Mouse (Mus musculus) MEL (cell line): Measurements from ENCODE around the gene Ift88. TPM values are rescaled to one million over a fixed set of nuclear protein-coding genes. Genes with fewer than 3 reads are reported as not detected.

Experiments
- DNase-seq: peaks from one replicate; pipeline ENCODE4 v3.0.0; 2011; ENCODE audit warnings: low read depth, low spot score
- H3K27ac ChIP-seq: 2 replicates; pipeline ENCODE4 v1.5.1; 2012; ENCODE audit warnings: low read depth, mild to moderate bottlenecking, control low read depth, low read length, moderate library complexity; ENCODE audit not compliant: control insufficient read depth
- H3K27me3 ChIP-seq, 2 experiments: fragments of 150-350 bp in 1 of 2; sonication (generic) in 1 of 2; 2 replicates each; pipeline ENCODE4 v1.6.1; 2012; ENCODE audit warnings: low read length in 2 of 2, mild to moderate bottlenecking in 2 of 2, improper control_type of control experiment in 1 of 2, moderate library complexity in 1 of 2; ENCODE audit not compliant: insufficient read depth in 2 of 2, control insufficient read depth in 1 of 2
- H3K36me3 ChIP-seq, 2 experiments: 2 replicates each; pipeline ENCODE4 v1.6.1; 2012 to 2014; ENCODE audit warnings: low read length in 2 of 2, improper control_type of control experiment in 1 of 2, inconsistent platforms in 1 of 2, mild to moderate bottlenecking in 1 of 2; ENCODE audit not compliant: insufficient read depth in 2 of 2, control insufficient read depth in 1 of 2
- H3K4me1 ChIP-seq, 2 experiments: fragments of 150-350 bp in 1 of 2; sonication (generic) in 1 of 2; 2 replicates each; pipeline ENCODE4 v1.6.1; 2012; ENCODE audit warnings: low read length in 2 of 2, improper control_type of control experiment in 1 of 2, mild to moderate bottlenecking in 1 of 2; ENCODE audit not compliant: insufficient read depth in 2 of 2, control insufficient read depth in 1 of 2
- H3K4me3 ChIP-seq, 2 experiments: fragments of 150-350 bp in 1 of 2; sonication (generic) in 1 of 2; 2 replicates each; pipeline ENCODE4 v1.5.1; 2012; ENCODE audit warnings: low read depth in 2 of 2, low read length in 2 of 2, mild to moderate bottlenecking in 2 of 2, moderate library complexity in 2 of 2, control low read depth in 1 of 2, improper control_type of control experiment in 1 of 2; ENCODE audit not compliant: control insufficient read depth in 1 of 2, insufficient read depth in 1 of 2
- H3K79me2 ChIP-seq: 2 replicates; pipeline ENCODE4 v1.6.1; 2012; ENCODE audit warnings: mild to moderate bottlenecking, low read length, moderate library complexity; ENCODE audit not compliant: control insufficient read depth, poor library complexity, insufficient read depth
- H3K9ac ChIP-seq: 2 replicates; pipeline ENCODE4 v1.6.1; 2012; ENCODE audit warnings: low read depth, mild to moderate bottlenecking, control low read depth, low read length, moderate library complexity; ENCODE audit not compliant: control insufficient read depth, poor library complexity, severe bottlenecking
- H3K9me3 ChIP-seq: fragments of 150-350 bp; sonication (generic); replicated peaks from 2 replicates; pipeline ENCODE4 v1.6.1; 2012; ENCODE audit warnings: mild to moderate bottlenecking, low read length, improper control_type of control experiment, moderate library complexity; ENCODE audit not compliant: insufficient read depth
- BHLHE40 ChIP-seq: IDR thresholded peaks from 2 replicates; pipeline ENCODE4 v1.6.1; 2012; ENCODE audit warnings: low read depth, mild to moderate bottlenecking, inconsistent platforms, low read length, improper control_type of control experiment, borderline replicate concordance
- CHD1 ChIP-seq: IDR thresholded peaks from 2 replicates; pipeline ENCODE4 v1.6.1; 2012; ENCODE audit warnings: low read depth, mild to moderate bottlenecking, inconsistent platforms, low read length, improper control_type of control experiment
- CHD2 ChIP-seq: IDR thresholded peaks from 2 replicates; pipeline ENCODE4 v1.6.1; 2011; ENCODE audit warnings: low read length, improper control_type of control experiment
- JUND ChIP-seq: IDR thresholded peaks from 2 replicates; pipeline ENCODE4 v1.6.1; 2011; ENCODE audit warnings: low read depth, mild to moderate bottlenecking, improper control_type of control experiment, low read length
- MAX ChIP-seq: IDR thresholded peaks from 2 replicates; pipeline ENCODE4 v1.6.1; 2011; ENCODE audit warnings: low read length, improper control_type of control experiment
- MAZ ChIP-seq: IDR thresholded peaks from 2 replicates; pipeline ENCODE4 v1.6.1; 2012; ENCODE audit warnings: low read depth, mild to moderate bottlenecking, inconsistent platforms, low read length, improper control_type of control experiment
- MEF2A ChIP-seq: IDR thresholded peaks from 2 replicates; pipeline ENCODE4 v1.6.1; 2014; ENCODE audit warnings: low read depth, mild to moderate bottlenecking, inconsistent platforms, low read length, improper control_type of control experiment; ENCODE audit not compliant: poor library complexity, insufficient replicate concordance, severe bottlenecking; ENCODE audit errors: extremely low read depth
- MXI1 ChIP-seq: IDR thresholded peaks from 2 replicates; pipeline ENCODE4 v1.6.1; 2011; ENCODE audit warnings: mild to moderate bottlenecking, low read depth, low read length, improper control_type of control experiment
- MYC ChIP-seq: IDR thresholded peaks from 2 replicates; pipeline ENCODE4 v1.6.1; 2011; ENCODE audit warnings: low read depth, mild to moderate bottlenecking, low read length, improper control_type of control experiment, moderate library complexity
- NRF1 ChIP-seq: IDR thresholded peaks from 2 replicates; pipeline ENCODE4 v1.6.1; 2014; ENCODE audit warnings: low read depth, mild to moderate bottlenecking, inconsistent platforms, low read length, improper control_type of control experiment, moderate library complexity; ENCODE audit not compliant: poor library complexity, insufficient read depth, severe bottlenecking
- POLR2AphosphoS2 ChIP-seq: IDR thresholded peaks from 2 replicates; pipeline ENCODE4 v1.6.1; 2011; ENCODE audit warnings: low read length, improper control_type of control experiment
- POLR2AphosphoS5 ChIP-seq: IDR thresholded peaks from 2 replicates; pipeline ENCODE4 v1.6.1; 2012; ENCODE audit warnings: low read depth, borderline replicate concordance, mild to moderate bottlenecking, inconsistent platforms, low read length, moderate library complexity, mixed read lengths
- RAD21 ChIP-seq: IDR thresholded peaks from 2 replicates; pipeline ENCODE4 v1.6.1; 2011; ENCODE audit warnings: mild to moderate bottlenecking, low read depth, low read length, improper control_type of control experiment
- RCOR1 ChIP-seq: IDR thresholded peaks from 2 replicates; pipeline ENCODE4 v1.6.1; 2012; ENCODE audit warnings: low read depth, mild to moderate bottlenecking, inconsistent platforms, low read length, improper control_type of control experiment
- SIN3A ChIP-seq: IDR thresholded peaks from 2 replicates; pipeline ENCODE4 v1.6.1; 2012; ENCODE audit warnings: low read length, improper control_type of control experiment, inconsistent platforms
- TBP ChIP-seq: IDR thresholded peaks from 2 replicates; pipeline ENCODE4 v1.8.0; 2011; ENCODE audit warnings: low read depth, low read length, improper control_type of control experiment
- TCF12 ChIP-seq: IDR thresholded peaks from 2 replicates; pipeline ENCODE4 v1.6.1; 2014; ENCODE audit warnings: low read depth, mild to moderate bottlenecking, inconsistent platforms, low read length, improper control_type of control experiment, moderate library complexity
- USF1 ChIP-seq: IDR thresholded peaks from 2 replicates; pipeline ENCODE4 v1.6.1; 2014; ENCODE audit warnings: low read depth, mild to moderate bottlenecking, inconsistent platforms, low read length, improper control_type of control experiment, moderate library complexity
- polyA plus RNA-seq, 2 experiments: library from polyadenylated mRNA; stranded (reverse) in 1 of 2; unstranded in 1 of 2; fragments of >175 nt in 1 of 2; fragments of >200 nt in 1 of 2; gene quantifications; 2 replicates each; pipeline versions ENCODE4 v1.2.1 to v1.2.4; 2012; ENCODE audit warnings: low replicate concordance in 2 of 2, low read depth in 1 of 2; ENCODE audit not compliant: insufficient read length in 2 of 2, insufficient read depth in 1 of 2, missing spikeins in 1 of 2
- total RNA-seq: library from RNA; depleted of rRNA; stranded (reverse); fragments of 300-350 nt; gene quantifications from 2 replicates; pipeline ENCODE4 v1.2.3, GENCODE M21; 2012

The Ift88 gene
- total and polyA plus RNA-seq, 3 experiments: 2.4 to 5.1 TPM; not detected in 1

- no peak overlapping the region for H3K27ac ChIP-seq
- H3K9me3 ChIP-seq: no peaks in the 10 kb centered on the region
- TF ChIP-seq NRF1 (no peak), CHD1 (no peak), RCOR1 (no peak), POLR2AphosphoS2 (no peak), TBP (no peak), BHLHE40 (no peak), RAD21 (no peak), USF1 (no peak), TCF12 (no peak), MEF2A (no peak), CHD2 (no peak), SIN3A (no peak), JUND (no peak), MYC (no peak)
- no peaks in the 10 kb centered on the region for H3K79me2 ChIP-seq
- H3K9ac ChIP-seq: no peak overlapping the region
- DNase-seq: no peak
- peaks cover 2 to 23% of the 10 kb centered on the region in 2 experiments; a peak in 3 of 4 replicates for H3K4me1 ChIP-seq
- peaks cover 0 to 7% of the 10 kb centered on the region in 2 experiments; a peak in 2 of 4 replicates for H3K36me3 ChIP-seq
- H3K4me3 ChIP-seq: no peak overlapping the region
- peaks cover 4 to 5% of the 10 kb centered on the region in 2 experiments; a peak in 1 of 4 replicates for H3K27me3 ChIP-seq
Measured at GRCm38 (mm10) chr14:57527598-57527997, 103.7 kb downstream of the Ift88 start.

GRCm38 (mm10) chr14:57529086-57529785 lies 105.4 kb downstream of the Ift88 start:
- Histone ChIP-seq H3K4me3 (peak overlapping the region; percentile 11 to 12; a peak in 1 of 4 replicates), H3K36me3 (peaks cover 0 to 6% of the 10 kb centered on the region in 2 experiments; a peak in 2 of 4 replicates), H3K9me3 (no peaks in the 10 kb centered on the region), H3K9ac (peak overlapping the region; percentile 45), H3K27me3 (peaks cover 4% of the 10 kb centered on the region in 2 experiments; a peak in 1 of 4 replicates), H3K79me2 (no peaks in the 10 kb centered on the region), H3K27ac (no peak overlapping the region), H3K4me1 (peaks cover 2 to 23% of the 10 kb centered on the region in 2 experiments; a peak in 3 of 4 replicates)
- TF ChIP-seq MYC: 0 out of 2 replicates have a peak, but pooled peaks have one; percentile 56
- TF ChIP-seq MEF2A: no peak
- TF ChIP-seq POLR2AphosphoS5: no peak
- TF ChIP-seq NRF1: no peak
- no peak for TF ChIP-seq MAZ
- TF ChIP-seq TBP: 0 out of 2 replicates have a peak, but pooled peaks have one; percentile 28
- TF ChIP-seq RCOR1: no peak
- peak; percentile 69 for TF ChIP-seq MXI1
- TF ChIP-seq USF1: peak; percentile 74
- TF ChIP-seq BHLHE40: no peak
- TF ChIP-seq MAX: peak; percentile 97
- DNase-seq: peak; percentile 54
